8 mouse cellular contexts compared by ENCODE assay signal in genomic region chr7:29039604-29039984, GRCm38 (mm10). TPM values are rescaled to one million over a fixed set of nuclear protein-coding genes. Genes with fewer than 3 reads are reported as not detected.
A peak's percentile ranks its signal among the peaks of the same experiment; 100 is the strongest.
DNase-seq lines count a peak whose midpoint lies in the region.

No protein-coding gene starts in this region.

- peaks cover 4% of the 10 kb centered on the region for H3K27me3 ChIP-seq in megakaryocyte, embryonic 14.5 days (replicated peaks)

- peaks cover 29% of the 10 kb centered on the region for H3K4me1 ChIP-seq in megakaryocyte, embryonic 14.5 days

- peaks cover 10% of the 10 kb centered on the region for H3K9me3 ChIP-seq in megakaryocyte, embryonic 14.5 days

- peak overlapping the region; percentile 91 for H3K4me3 ChIP-seq in megakaryocyte, embryonic 14.5 days (replicated peaks)

- H3K36me3 ChIP-seq in megakaryocyte, embryonic 14.5 days (replicated peaks; ENCODE audit: low read length) = no peaks in the 10 kb centered on the region

- DNase-seq in adrenal gland, adult (ENCODE audit: inconsistent age in 2 of 2, low spot score in 1 of 2) = peak; percentile 76 to 95
- peak; percentile 99 for DNase-seq in embryo, embryonic 10.5 days (ENCODE audit: low spot score)
- DNase-seq in gastrocnemius, postnatal 10 days = peak; percentile 81
- peak; percentile 98 for DNase-seq in induced T-regulatory cell, adult 2 months (ENCODE audit: low read depth)
- DNase-seq in left cerebral cortex, adult 8-10 months (ENCODE audit: low spot score in 2 of 2) = peak; percentile 74
- DNase-seq in right cerebral cortex, adult 2 months (ENCODE audit: low spot score in 2 of 2) = peak; percentile 98
- peak; percentile 53 for DNase-seq in urinary bladder, postnatal 10 days (ENCODE audit: low spot score)

RNA-seq across cellular contexts. Expression of gene Map4k1, which starts 57.7 kb away (rescaled TPM):
- under 1 TPM; 0.66 to 0.93 TPM for total RNA-seq in gastrocnemius, postnatal 10 days (2021)
- 1 to 10 TPM in 3 of 4 experiments, under 1 TPM in 1; 0.99 to 3.7 (median 2.1) TPM for total RNA-seq in left cerebral cortex, adult 8-10 months (2022)
- polyA plus RNA-seq in megakaryocyte, embryonic 14.5 days (2012; ENCODE audit: insufficient read depth, low replicate concordance) = 270 and 353 TPM in 2 replicates

RNA-seq across cellular contexts. Expression of gene Eif3k, which starts 57.9 kb away (rescaled TPM):
- total RNA-seq in gastrocnemius, postnatal 10 days (2021) = 100 to 1,000 TPM; 169 to 174 TPM
- total RNA-seq in left cerebral cortex, adult 8-10 months (2022) = 100 to 1,000 TPM; 197 to 208 (median 204) TPM
- 143 and 185 TPM in 2 replicates for polyA plus RNA-seq in megakaryocyte, embryonic 14.5 days (2012; ENCODE audit: insufficient read depth, low replicate concordance)

Comparison
In these comparisons a context has a peak if more than half of its experiments do, and no peak if none do; other contexts are left out.
1. Peak in every context shown above with its lines: DNase-seq and H3K4me3 ChIP-seq.